Mouse (Mus musculus): ENCODE results near the gene Tmprss9.

GRCm38 (mm10) chr10:80911891-80912290 is 40.2 kb downstream of the Tmprss9 start:
- TF ChIP-seq CTCF (IDR thresholded peaks at IDR 0.05; ENCODE audit: low read depth) (no peak), EP300 (optimal IDR thresholded peaks at IDR 0.05) (no peak)
